Mouse (Mus musculus) Patski (cell line): ENCODE results near the gene Gm11084. TPM values are rescaled to one million over a fixed set of nuclear protein-coding genes. Genes with fewer than 3 reads are reported as not detected.
"Not testable (repeated sequence)": the region's sequence is repeated elsewhere in the genome, so short reads cannot be mapped to it uniquely, and the experiment has no call there.

Experiments used
- ATAC-seq: fragments of 100-300 bp; one replicate; pipeline ENCODE4 v1.8.0; 2021
- CTCF ChIA-PET: fragments of 350-600 bp; sonication (Branson Sonifier 250); formaldehyde crosslinking; loops from one replicate; lab custom pipeline; 2022; ENCODE audit warnings: inconsistent platforms; lab: Charles Lee
- POLR2A ChIA-PET: fragments of 350-600 bp; sonication (Branson Sonifier 250); formaldehyde crosslinking; loops from one replicate; lab custom pipeline; 2022; ENCODE audit warnings: antibody characterized with exemption, inconsistent platforms; lab: Charles Lee
- DNase-seq: peaks from one replicate; pipeline ENCODE4 v3.0.0-alpha.2; 2011; ENCODE audit warnings: low read depth, low spot score
- H3K27me3 ChIP-seq: fragments of 371-371 bp; one replicate; pipeline ENCODE4 v1.5.1; 2021
- CTCF ChIP-seq: fragments of 100-300 bp; IDR thresholded peaks from one replicate; pipeline ENCODE4 v1.5.1; 2021
- in situ Hi-C: fragments of 300-500 bp; cut with MboI; formaldehyde crosslinking; loops from 3 replicates; pipeline ENCODE4 v1.11.1; 2018; ENCODE audit warnings: low pct_unique_long_range_greater_than_20kb, mixed read lengths
- polyA plus RNA-seq: library from polyadenylated mRNA; unstranded; gene quantifications from one replicate; pipeline ENCODE4 v1.2.3, GENCODE M21; 2021

Gene Gm11084
- polyA plus RNA-seq, 1 experiment from 2014 or later = not detected

DNA sequence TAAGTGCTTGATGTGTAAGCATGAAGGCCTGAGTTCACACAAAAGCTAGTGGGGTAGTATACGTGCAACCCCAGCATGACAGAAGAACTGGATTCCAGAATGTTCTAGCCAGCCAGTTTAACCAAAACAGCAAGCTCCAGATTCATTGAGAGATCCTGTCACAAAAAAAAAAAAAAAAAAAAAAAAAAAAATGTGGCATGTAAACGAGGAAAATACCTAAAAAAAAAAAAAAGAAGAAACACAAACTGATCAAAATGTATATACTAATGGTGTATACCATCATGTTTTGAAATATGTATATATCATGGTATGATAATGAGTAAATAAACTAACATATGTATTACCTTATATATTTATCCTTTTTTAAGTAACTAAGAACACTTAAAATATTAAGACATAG, 7.6 kb upstream of the Gm11084 start:
- no peak for TF ChIP-seq CTCF
- no peak for ATAC-seq
- no peak for DNase-seq
- ChIA-PET POLR2A (no interaction called here), CTCF (no interaction called here)
- H3K27me3 ChIP-seq = no peaks in the 10 kb centered on the region
- in situ Hi-C loops = no loop called here

DNA sequence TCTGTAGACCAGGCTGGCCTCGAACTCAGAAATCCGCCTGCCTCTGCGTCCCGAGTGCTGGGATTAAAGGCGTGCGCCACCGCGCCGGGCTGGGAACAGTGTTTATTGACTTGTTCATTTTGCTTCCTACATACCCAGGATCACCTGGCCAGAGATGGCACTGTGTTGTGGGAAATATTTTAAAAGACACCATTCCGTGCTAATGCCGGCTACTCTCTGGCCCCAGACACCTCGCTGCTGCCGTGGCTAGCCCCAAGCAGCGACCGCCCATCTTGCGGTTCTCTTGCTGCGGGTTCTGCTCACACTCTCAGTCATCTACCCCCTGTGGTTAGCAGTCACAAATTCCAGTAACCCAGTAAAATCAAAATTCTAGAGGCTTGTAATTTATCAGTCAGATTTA, 6.0 kb upstream of the Gm11084 start:
- in situ Hi-C loops = no loop called here
- no peak for DNase-seq
- no peak for ATAC-seq
- ChIA-PET POLR2A (no interaction called here), CTCF (no interaction called here)
- no peaks in the 10 kb centered on the region for H3K27me3 ChIP-seq
- TF ChIP-seq CTCF = no peak

DNA sequence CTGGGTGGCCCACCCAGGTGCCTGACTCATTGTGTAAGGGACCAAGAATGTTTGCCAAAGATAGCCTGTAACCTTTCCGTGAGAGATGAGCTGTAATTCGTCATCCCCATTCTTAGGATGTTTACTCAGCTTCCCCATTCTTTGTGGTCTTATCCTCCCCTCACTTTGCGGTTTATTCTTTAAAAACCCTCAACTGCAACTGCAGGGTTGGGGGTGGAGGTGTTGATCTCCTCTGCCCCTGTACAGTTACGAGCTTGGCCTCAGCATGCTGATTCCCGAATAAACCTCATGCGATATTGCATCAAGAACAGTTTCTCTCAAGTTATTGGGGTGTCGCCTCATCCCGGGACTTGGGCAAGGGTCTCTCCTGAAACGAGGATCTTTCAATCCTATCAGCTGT, 2.4 kb upstream of the Gm11084 start:
- in situ Hi-C loops, CTCF ChIA-PET, POLR2A ChIA-PET, H3K27me3 ChIP-seq, DNase-seq, ATAC-seq: not testable (repeated sequence)

DNA sequence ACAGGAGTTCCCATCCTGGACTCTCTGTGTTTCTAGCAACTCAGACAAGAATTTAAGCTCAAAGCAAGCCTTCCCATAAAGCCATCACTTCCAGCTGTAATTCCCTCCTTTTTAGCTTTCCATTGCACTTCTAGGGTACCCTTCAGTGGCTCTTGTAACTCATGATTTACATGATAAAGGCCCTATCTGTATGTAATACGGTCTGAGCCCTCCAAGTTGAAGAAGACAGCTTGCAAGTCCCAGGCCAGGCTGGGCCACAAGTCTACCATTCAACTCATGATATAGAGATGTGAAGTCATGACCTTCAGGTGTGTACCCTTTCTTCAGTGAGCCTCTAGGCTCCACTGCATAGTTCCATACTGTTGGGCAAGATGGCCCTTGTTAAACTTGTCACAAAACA, 1.0 kb downstream of the Gm11084 start:
- TF ChIP-seq CTCF = no peak
- POLR2A ChIA-PET = no interaction called here
- no peaks in the 10 kb centered on the region for H3K27me3 ChIP-seq
- ATAC-seq = no peak
- in situ Hi-C loops = no loop called here
- CTCF ChIA-PET = no interaction called here
- DNase-seq = no peak

DNA sequence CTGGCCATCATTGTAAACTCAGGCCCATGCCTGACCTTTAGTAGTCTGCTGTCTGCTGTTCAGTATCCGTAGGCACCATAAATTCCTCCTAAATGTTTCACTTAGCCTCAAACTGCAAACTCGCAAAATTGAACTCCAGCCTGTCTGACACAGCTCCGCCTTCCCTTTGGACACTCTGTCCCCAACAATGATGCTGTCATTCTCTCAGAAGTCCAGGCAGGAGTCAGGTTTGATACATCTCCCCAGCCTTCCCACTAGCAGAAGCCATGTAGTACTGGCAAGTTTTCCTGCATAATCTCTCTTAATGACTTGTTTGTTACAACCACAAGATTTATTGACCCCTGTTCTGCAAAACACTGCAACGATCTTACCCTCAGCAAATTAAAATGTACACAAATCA, 1.7 kb downstream of the Gm11084 start:
- ChIA-PET POLR2A (no interaction called here), CTCF (no interaction called here)
- in situ Hi-C loops = no loop called here
- no peak for TF ChIP-seq CTCF
- ATAC-seq (no peak), DNase-seq (no peak)
- H3K27me3 ChIP-seq = no peaks in the 10 kb centered on the region

DNA sequence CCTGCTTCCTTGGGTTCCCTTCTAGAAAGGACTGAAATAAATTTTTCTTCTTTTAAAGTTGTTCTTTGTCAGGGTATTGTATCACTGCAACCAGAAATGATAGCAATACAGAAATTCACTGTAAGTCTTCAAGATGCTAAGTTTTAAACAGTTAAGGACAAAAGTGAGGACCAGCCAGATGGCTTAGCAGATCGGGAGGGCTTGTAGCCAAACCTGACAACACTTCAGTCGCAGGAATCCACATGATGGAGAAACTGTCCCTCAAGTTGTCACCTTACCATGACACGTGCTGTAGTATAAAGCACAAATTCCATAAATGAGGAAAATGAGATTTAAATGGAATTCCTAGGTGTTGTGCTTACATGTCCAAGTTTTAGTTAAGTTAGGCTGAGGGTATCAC, 3.3 kb downstream of the Gm11084 start:
- ChIA-PET POLR2A (no interaction called here), CTCF (no interaction called here)
- ATAC-seq (no peak), DNase-seq (no peak)
- in situ Hi-C loops = no loop called here
- no peaks in the 10 kb centered on the region for H3K27me3 ChIP-seq
- no peak for TF ChIP-seq CTCF

DNA sequence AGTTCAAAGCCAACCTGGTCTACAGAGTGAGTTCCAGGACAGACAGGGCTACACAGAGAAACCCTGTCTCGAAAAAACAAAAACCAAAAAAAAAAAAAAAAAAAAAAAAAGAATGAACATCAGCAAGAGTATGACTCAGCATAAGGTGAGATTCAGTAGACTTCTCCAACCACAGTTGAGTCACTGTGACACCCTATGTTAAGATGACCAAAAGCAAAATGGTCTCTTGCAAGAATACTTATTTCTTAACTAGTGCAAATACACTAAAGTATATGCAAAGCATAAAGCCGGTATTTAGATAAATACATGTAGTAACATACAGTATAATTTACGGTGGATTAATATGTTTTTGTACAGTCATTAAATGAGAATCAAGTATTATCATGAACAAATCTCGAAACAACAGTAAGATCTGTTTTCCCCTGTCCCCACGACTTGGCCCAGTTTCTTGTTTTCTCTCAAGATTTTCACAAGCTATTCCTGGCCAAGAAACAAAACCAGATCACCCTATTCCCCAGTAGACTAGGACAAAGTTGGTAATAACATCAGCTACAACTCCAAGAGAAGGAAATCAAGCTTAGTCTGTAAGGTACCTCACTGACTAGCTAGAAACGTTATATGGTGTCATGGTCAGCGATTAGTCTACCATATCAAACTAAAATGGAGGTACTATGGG, 4.3 kb downstream of the Gm11084 start:
- no peak for TF ChIP-seq CTCF
- H3K27me3 ChIP-seq = no peaks in the 10 kb centered on the region
- POLR2A ChIA-PET = interaction anchor here (0.6 to 2.1 kb wide), 2 partner anchors 22 to 939 kb away, joined by 3 to 9 read pairs; no protein-coding TSS in a partner anchor
- CTCF ChIA-PET = no interaction called here
- in situ Hi-C loops = no loop called here
- DNase-seq = no peak
- ATAC-seq = no peak

DNA sequence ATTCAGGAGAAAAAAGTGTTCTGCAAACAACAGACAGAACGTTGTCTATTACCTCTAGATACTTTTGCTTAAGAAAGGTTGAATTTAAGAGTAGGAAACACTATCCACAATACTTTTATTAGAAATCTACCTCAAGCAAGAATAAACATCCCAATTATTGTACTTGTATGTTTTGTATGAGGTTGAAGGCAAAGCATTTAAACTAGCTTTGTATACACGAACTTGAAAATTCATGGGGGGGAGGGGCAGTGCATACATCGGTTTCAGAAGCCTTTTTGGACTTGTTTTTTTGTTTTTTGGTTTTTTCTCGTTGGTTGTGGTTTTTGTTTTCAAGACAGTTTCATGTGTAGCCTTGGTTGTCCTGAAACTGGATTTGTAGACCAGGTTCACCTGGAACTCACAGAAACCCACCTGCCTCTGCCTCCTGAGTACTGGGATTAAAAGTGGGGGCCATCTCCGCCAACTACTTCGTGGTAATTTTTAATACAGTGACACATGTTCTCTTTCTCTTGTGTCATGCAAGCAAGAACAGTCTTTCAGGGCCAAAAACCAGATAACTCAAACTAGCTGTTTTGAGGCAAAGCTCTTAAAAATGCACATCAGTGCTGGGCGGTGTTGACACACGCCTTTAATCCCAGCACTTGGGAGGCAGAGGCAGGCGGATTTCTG, 4.9 kb downstream of the Gm11084 start:
- in situ Hi-C loops = no loop called here
- DNase-seq = no peak
- no peaks in the 10 kb centered on the region for H3K27me3 ChIP-seq
- no peak for ATAC-seq
- ChIA-PET POLR2A (interaction anchor here (1.5 to 2.1 kb wide), 2 partner anchors 9 to 22 kb away, joined by 5 to 9 read pairs; no protein-coding TSS in a partner anchor), CTCF (no interaction called here)
- TF ChIP-seq CTCF = no peak

DNA sequence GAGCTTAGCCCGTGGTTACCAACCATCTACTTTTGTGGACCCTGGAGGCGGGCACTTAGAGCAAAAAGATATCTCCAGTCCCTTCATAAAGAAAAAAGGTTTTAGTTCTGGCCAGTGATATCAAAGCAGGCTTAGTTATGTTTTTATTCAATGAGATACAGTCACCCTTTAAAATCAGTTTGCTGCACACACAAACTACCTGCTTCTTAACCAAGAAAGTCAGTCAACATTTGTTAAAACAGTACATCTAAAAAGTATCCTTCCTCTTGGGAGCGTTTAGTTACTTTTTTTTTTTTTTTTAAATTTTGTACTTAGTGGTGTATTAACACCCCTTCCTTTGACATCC, 5.5 kb downstream of the Gm11084 start:
- POLR2A ChIA-PET = interaction anchor here (1.5 to 2.1 kb wide), 3 partner anchors 10 to 58 kb away, joined by 3 to 9 read pairs (median 5); no protein-coding TSS in a partner anchor
- TF ChIP-seq CTCF = no peak
- H3K27me3 ChIP-seq = no peaks in the 10 kb centered on the region
- CTCF ChIA-PET = interaction anchor here (1.0 kb wide), 1 partner anchor 24 kb away, joined by 3 read pairs; no protein-coding TSS in a partner anchor
- in situ Hi-C loops = no loop called here
- ATAC-seq = no peak
- DNase-seq = no peak

DNA sequence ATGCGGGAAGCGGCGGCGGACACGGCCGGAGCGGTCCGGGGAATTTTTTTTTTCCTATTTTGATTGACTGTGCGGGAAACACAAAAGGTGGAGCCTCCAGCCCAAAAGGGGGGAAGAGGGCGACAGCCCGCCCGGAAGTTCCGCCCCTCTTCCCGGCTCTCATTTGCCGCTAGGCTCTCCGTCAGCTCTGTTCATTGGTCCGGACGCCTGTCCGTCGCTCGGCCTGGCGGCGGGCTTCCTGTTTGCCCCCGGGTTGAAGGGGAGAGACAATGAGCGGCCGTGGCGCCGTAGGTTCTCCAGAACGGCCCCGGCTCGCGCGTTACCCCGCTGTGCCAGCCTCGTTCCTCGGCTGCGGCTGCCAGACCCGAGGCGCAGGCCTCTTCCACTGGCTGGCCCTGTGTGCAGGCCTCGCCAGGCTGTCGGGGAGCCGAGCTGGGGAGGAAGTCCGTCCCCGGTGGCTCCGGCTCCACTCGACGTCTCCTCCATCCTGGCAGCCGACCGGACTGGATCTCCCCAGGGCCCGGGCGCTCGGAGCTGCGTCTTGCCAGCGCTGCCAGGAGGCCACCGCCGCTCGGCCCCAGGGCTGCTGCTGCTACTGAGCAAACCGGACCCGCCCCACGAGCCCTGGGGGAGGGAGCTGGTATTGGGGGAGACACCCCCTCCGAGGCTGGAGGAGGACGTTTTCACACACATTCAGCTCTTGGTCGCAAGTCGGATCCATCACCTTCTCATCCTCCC, 6.0 kb downstream of the Gm11084 start, which contains the start of gene Sp3:
Gene Sp3 (minus strand): TSS at position 110 of the 738 bp plus-strand sequence.
- CTCF ChIA-PET = interaction anchor here (1.0 kb wide), 1 partner anchor 23 kb away, joined by 3 read pairs; no protein-coding TSS in a partner anchor
- POLR2A ChIA-PET = interaction anchor here (0.8 to 2.1 kb wide), 6 partner anchors 11 to 68 kb away, joined by 3 to 9 read pairs (median 4); no protein-coding TSS in a partner anchor
- no peaks in the 10 kb centered on the region for H3K27me3 ChIP-seq
- no peak for TF ChIP-seq CTCF
- DNase-seq (no peak), ATAC-seq (peak; percentile 81)
- in situ Hi-C loops = no loop called here
